Mouse (Mus musculus) C2C12 (cell line): ENCODE measurements around the gene Rbm20.

Experiments
- CEBPB ChIP-seq: IDR thresholded peaks from one replicate; pipeline ENCODE4 v1.6.1; 2011; ENCODE audit warnings: low read depth, mild to moderate bottlenecking, control low read depth, moderate library complexity
- CTCF ChIP-seq: IDR thresholded peaks from one replicate; pipeline ENCODE4 v1.5.1; 2011; ENCODE audit not compliant: control insufficient read depth, insufficient read depth, insufficient read length
- FOSL1 ChIP-seq: IDR thresholded peaks from one replicate; pipeline ENCODE4 v1.8.0; 2011; ENCODE audit warnings: mild to moderate bottlenecking, low read length; ENCODE audit not compliant: poor library complexity, insufficient read depth, severe bottlenecking
- MAX ChIP-seq: IDR thresholded peaks from one replicate; pipeline ENCODE4 v1.6.1; 2011; ENCODE audit warnings: mild to moderate bottlenecking, control low read depth
- MYOD1 ChIP-seq: IDR thresholded peaks from one replicate; pipeline ENCODE4 v1.6.1; 2011; ENCODE audit warnings: low read depth; ENCODE audit not compliant: control insufficient read depth, insufficient read length
- MYOG ChIP-seq: IDR thresholded peaks from one replicate; pipeline ENCODE4 v1.6.1; 2011; ENCODE audit not compliant: control insufficient read depth, insufficient read length; ENCODE audit errors: extremely low read depth
- USF1 ChIP-seq: IDR thresholded peaks from one replicate; pipeline ENCODE4 v1.6.1; 2011; ENCODE audit warnings: low read depth, mild to moderate bottlenecking, control low read depth, moderate library complexity

- no peak for TF ChIP-seq CTCF
- no peak for TF ChIP-seq MYOD1
- TF ChIP-seq USF1, result no peak
- no peak for TF ChIP-seq FOSL1
- TF ChIP-seq CEBPB, result no peak
- TF ChIP-seq MYOG, result no peak
- TF ChIP-seq MAX, result no peak
Measured at GRCm38 (mm10) chr19:53780752-53781602, 103.9 kb downstream of the Rbm20 start.
